Mouse (Mus musculus) myocyte (in vitro differentiated cells): ENCODE results near the gene Dusp2.

ENCODE experiments used
- CEBPB ChIP-seq: IDR thresholded peaks from 2 replicates; pipeline ENCODE4 v1.6.1; 2011; ENCODE audit warnings: mild to moderate bottlenecking, moderate library complexity; ENCODE audit not compliant: poor library complexity, insufficient read depth, severe bottlenecking
- E2F4 ChIP-seq: IDR thresholded peaks from one replicate; pipeline ENCODE4 v1.6.1; 2011; ENCODE audit warnings: mild to moderate bottlenecking, control low read depth, moderate library complexity; ENCODE audit not compliant: insufficient read depth
- MAX ChIP-seq: IDR thresholded peaks from one replicate; pipeline ENCODE4 v1.6.1; 2011; ENCODE audit warnings: low read depth, mild to moderate bottlenecking, control low read depth
- MYOG ChIP-seq, 3 experiments: IDR thresholded peaks; one replicate each; pipeline ENCODE4 v1.6.1; 2011; ENCODE audit warnings: control low read depth in 2 of 3, low read depth in 2 of 3, mild to moderate bottlenecking in 2 of 3; ENCODE audit not compliant: insufficient read length in 2 of 3, control insufficient read depth in 1 of 3, insufficient read depth in 1 of 3
- POLR2A ChIP-seq: IDR thresholded peaks from one replicate; pipeline ENCODE4 v1.6.1; 2011; ENCODE audit warnings: low read depth, mild to moderate bottlenecking, control low read depth, moderate library complexity; ENCODE audit not compliant: insufficient read length
- POLR2AphosphoS2 ChIP-seq: IDR thresholded peaks from one replicate; pipeline ENCODE4 v1.6.1; 2011; ENCODE audit warnings: low read depth, control low read depth; ENCODE audit not compliant: insufficient read length
- SRF ChIP-seq: IDR thresholded peaks from one replicate; pipeline ENCODE4 v1.6.1; 2011; ENCODE audit warnings: low read depth; ENCODE audit not compliant: control insufficient read depth, insufficient read length
- TCF12 ChIP-seq: IDR thresholded peaks from one replicate; pipeline ENCODE4 v1.6.1; 2011; ENCODE audit warnings: mild to moderate bottlenecking, control low read depth; ENCODE audit not compliant: poor library complexity, insufficient read depth, severe bottlenecking
- TCF3 ChIP-seq: IDR thresholded peaks from one replicate; pipeline ENCODE4 v1.6.1; 2011; ENCODE audit warnings: low read depth, control low read depth; ENCODE audit not compliant: insufficient read length
- USF1 ChIP-seq: IDR thresholded peaks from one replicate; pipeline ENCODE4 v1.6.1; 2011; ENCODE audit warnings: low read depth, mild to moderate bottlenecking, control low read depth, moderate library complexity

- no peak for TF ChIP-seq MAX
- TF ChIP-seq POLR2A, result no peak
- no peak for TF ChIP-seq E2F4
- TF ChIP-seq SRF, result no peak
- TF ChIP-seq USF1, result no peak
- TF ChIP-seq CEBPB, result no peak
- no peak for TF ChIP-seq TCF12
- no peak for TF ChIP-seq TCF3
- no peak for TF ChIP-seq POLR2AphosphoS2
- TF ChIP-seq MYOG (IDR thresholded peaks at IDR 0.05; ENCODE audit: control insufficient read depth in 1 of 3, insufficient read depth in 1 of 3, insufficient read length in 2 of 3, low read depth in 2 of 3), result no peak
These were observed 10.4 kb downstream of the Dusp2 start for GRCm38 (mm10) chr2:127346334-127346733.
